Mouse (Mus musculus) small intestine, adult 2 months (tissue): ENCODE results near the gene Cldn22.

Source experiments
- CTCF ChIP-seq: fragments of 200-500 bp; IDR thresholded peaks from 2 replicates; pipeline ENCODE4 v1.5.1; 2012; ENCODE audit warnings: low read depth, mild to moderate bottlenecking, control low read depth, inconsistent platforms, low read length, moderate library complexity, mixed read lengths; ENCODE audit not compliant: insufficient replicate concordance, insufficient read length; ENCODE audit errors: extremely low read depth
- POLR2A ChIP-seq: fragments of 200-500 bp; IDR thresholded peaks from 2 replicates; pipeline ENCODE4 v1.6.1; 2012; ENCODE audit warnings: low read depth, mild to moderate bottlenecking, control low read depth, inconsistent platforms, low read length, moderate library complexity

DNA sequence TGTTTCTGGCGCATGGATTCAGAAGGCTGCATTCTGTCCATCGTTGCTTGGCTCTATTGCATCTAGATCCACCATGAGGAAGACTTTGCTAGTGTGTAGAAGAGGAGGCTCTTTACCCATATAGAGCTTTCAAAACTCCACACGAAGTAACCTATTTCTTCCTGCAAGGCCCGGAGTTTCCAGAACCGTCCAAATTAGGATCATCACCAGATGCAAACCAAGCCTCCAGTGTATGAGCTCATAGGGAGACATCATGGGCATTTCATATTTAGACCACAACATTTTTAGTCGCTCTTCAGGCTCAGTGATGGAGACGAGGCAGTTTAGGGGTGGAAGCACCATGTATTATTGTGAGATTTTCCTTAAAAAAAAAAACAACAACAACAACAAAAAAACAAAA lies 46.9 kb upstream of the Cldn22 start:
- TF ChIP-seq CTCF (no peak), POLR2A (no peak)
